Mouse (Mus musculus): ENCODE measurements around the gene B3galt4. TPM values are rescaled to one million over a fixed set of nuclear protein-coding genes. Genes with fewer than 3 reads are reported as not detected.
"Not testable (repeated sequence)": the region's sequence is repeated elsewhere in the genome, so short reads cannot be mapped to it uniquely, and the experiment has no call there.

The B3galt4 gene
- total RNA-seq (2014; rRNA removed) (11.5 and 11.7 TPM in 2 replicates), polyA plus RNA-seq (2015; fragmentation: Nextera tagmentation; extraction: Ambion mirVana) (8.3 and 9.8 TPM in 2 replicates)

DNA sequence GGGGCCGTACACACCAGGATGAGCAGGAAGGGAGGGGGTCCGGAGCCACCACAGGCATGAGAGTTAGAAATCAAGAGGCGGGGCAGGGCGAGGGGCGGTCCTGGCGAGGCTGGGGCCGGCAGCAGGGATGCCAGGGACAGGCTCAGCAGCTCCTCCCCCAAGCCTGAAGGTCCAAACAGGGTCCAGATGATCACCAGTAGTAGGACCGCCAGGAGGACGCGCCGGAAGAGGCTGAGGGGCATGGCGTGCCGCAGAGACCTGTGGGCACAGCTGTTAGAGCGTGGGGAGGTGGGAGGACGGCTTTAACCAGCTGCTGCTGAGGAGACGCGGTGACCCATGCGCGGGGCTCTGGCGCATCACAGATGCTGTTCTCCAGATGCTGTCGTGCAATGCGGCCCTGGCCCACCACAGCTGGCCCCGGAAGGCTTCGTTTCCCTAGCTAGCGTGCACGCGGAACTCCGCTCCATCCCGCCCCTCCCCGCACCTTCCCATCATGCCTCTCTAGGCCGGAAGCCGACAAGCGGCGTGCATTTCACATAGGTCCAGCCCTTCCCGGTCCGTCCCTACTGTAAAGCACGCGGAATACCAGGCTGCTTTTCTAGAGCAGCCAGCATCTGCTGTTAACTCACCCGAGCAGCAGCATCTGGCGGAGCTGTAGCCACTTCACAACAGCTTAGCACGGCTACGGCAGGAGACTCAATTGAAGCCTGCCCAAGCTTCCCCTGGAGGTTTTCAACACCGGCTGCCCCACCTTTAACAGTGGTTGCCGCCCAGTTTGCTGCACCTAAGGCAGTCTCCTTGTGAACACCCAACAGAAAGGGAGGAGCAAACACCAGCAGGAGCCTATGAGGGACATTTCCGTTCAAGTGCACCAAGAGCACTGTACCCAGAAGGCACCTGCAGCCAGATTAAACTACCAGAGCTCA lies at the start of gene B3galt4:
Gene B3galt4 (minus strand): TSS at position 468 of the 926 bp plus-strand sequence.
- peak within 1 kb of the TSS; percentile 76 for H3K9ac ChIP-seq
- ATAC-seq: peak; percentile 84
- no peaks in the 10 kb centered on the region for H3K9me3 ChIP-seq (ENCODE audit: low read length)
- peak within 1 kb of the TSS; percentile 97 for H3K4me2 ChIP-seq (ENCODE audit: low read depth)
- 4% methylated on average over 45 of the region's 45 CpGs for WGBS
- DNase-seq: peak; percentile 89
- H3K36me3 ChIP-seq (ENCODE audit: insufficient read depth): peaks cover 38% of the 10 kb centered on the region
- peaks cover 17% of the 10 kb centered on the region for H3K4me1 ChIP-seq (ENCODE audit: insufficient read depth)
- H3K27me3 ChIP-seq (ENCODE audit: insufficient read depth, low read length): no peaks in the 10 kb centered on the region
- peak within 1 kb of the TSS; percentile 91 for H3K27ac ChIP-seq (ENCODE audit: low read depth, low read length)
- TF ChIP-seq CTCF (IDR thresholded peaks at IDR 0.05; ENCODE audit: low read depth): peak; percentile 37
- peak within 1 kb of the TSS; percentile 49 for H3K4me3 ChIP-seq (ENCODE audit: low read depth, low read length)

- not testable (repeated sequence) for H3K36me3 ChIP-seq (ENCODE audit: insufficient read depth); H3K27ac ChIP-seq (ENCODE audit: low read depth, low read length); H3K9ac ChIP-seq; H3K27me3 ChIP-seq (ENCODE audit: insufficient read depth, low read length); ATAC-seq; H3K9me3 ChIP-seq (ENCODE audit: low read length); DNase-seq; H3K4me2 ChIP-seq (ENCODE audit: low read depth); H3K4me3 ChIP-seq (ENCODE audit: low read depth, low read length); H3K4me1 ChIP-seq (ENCODE audit: insufficient read depth)
- WGBS: 68% methylated on average over 2 of the region's 2 CpGs
Measured at GRCm38 (mm10) chr17:34000796-34001195, 49.5 kb upstream of the B3galt4 start.

GRCm38 (mm10) chr17:34000150-34000537 lies 48.9 kb upstream of the B3galt4 start, which contains the start of gene H2-K1:
Gene H2-K1 (minus strand): TSS chr17:34000347.
- ATAC-seq (peak; percentile 83), DNase-seq (peak; percentile 44)
- no peak for TF ChIP-seq CTCF (IDR thresholded peaks at IDR 0.05; ENCODE audit: low read depth)
- H3K4me1 ChIP-seq (ENCODE audit: insufficient read depth): no peaks in the 10 kb centered on the region
- 2% methylated on average over 26 of the region's 30 CpGs for WGBS
- no peaks in the 10 kb centered on the region for H3K27me3 ChIP-seq (ENCODE audit: insufficient read depth, low read length)
- H3K36me3 ChIP-seq (ENCODE audit: insufficient read depth): no peaks in the 10 kb centered on the region
- no peaks in the 10 kb centered on the region for H3K9me3 ChIP-seq (ENCODE audit: low read length)
- H3K4me2 ChIP-seq (ENCODE audit: low read depth): peak within 1 kb of the TSS; percentile 90
- H3K27ac ChIP-seq (ENCODE audit: low read depth, low read length): no peak within 1 kb of the TSS
- H3K9ac ChIP-seq: peak within 1 kb of the TSS; percentile 42
- H3K4me3 ChIP-seq (ENCODE audit: low read depth, low read length): peak within 1 kb of the TSS; percentile 43

- no peaks in the 10 kb centered on the region for H3K9me3 ChIP-seq (ENCODE audit: low read length)
Measured at GRCm38 (mm10) chr17:33999341-34000149, 48.3 kb upstream of the B3galt4 start.

GRCm38 (mm10) chr17:33998697-33999096 lies 47.4 kb upstream of the B3galt4 start:
- H3K27me3 ChIP-seq (ENCODE audit: insufficient read depth, low read length); H3K4me1 ChIP-seq (ENCODE audit: insufficient read depth); DNase-seq; H3K4me3 ChIP-seq (ENCODE audit: low read depth, low read length); H3K9ac ChIP-seq; H3K36me3 ChIP-seq (ENCODE audit: insufficient read depth); H3K27ac ChIP-seq (ENCODE audit: low read depth, low read length); H3K4me2 ChIP-seq (ENCODE audit: low read depth); ATAC-seq; H3K9me3 ChIP-seq (ENCODE audit: low read length): not testable (repeated sequence)
- WGBS: 66% methylated on average over 5 of the region's 5 CpGs

More at GRCm38 (mm10) chr17:33999341-34000149, 48.3 kb upstream of the B3galt4 start:
- Histone ChIP-seq H3K9ac (peak overlapping the region; percentile 42), H3K36me3 (ENCODE audit: insufficient read depth) (no peaks in the 10 kb centered on the region), H3K4me2 (ENCODE audit: low read depth) (peak overlapping the region; percentile 90), H3K4me1 (ENCODE audit: insufficient read depth) (no peaks in the 10 kb centered on the region), H3K27ac (ENCODE audit: low read depth, low read length) (no peak overlapping the region), H3K4me3 (ENCODE audit: low read depth, low read length) (peak overlapping the region; percentile 43), H3K27me3 (ENCODE audit: insufficient read depth, low read length) (no peaks in the 10 kb centered on the region)
- DNase-seq (peak; percentile 20), ATAC-seq (peak; percentile 60)
- 2% methylated on average over 87 of the region's 87 CpGs for WGBS
- no peak for TF ChIP-seq CTCF (IDR thresholded peaks at IDR 0.05; ENCODE audit: low read depth)

GRCm38 (mm10) chr17:33997025-33997424 lies 45.7 kb upstream of the B3galt4 start:
- H3K4me2 ChIP-seq (ENCODE audit: low read depth); DNase-seq; H3K27me3 ChIP-seq (ENCODE audit: insufficient read depth, low read length); H3K27ac ChIP-seq (ENCODE audit: low read depth, low read length); H3K4me1 ChIP-seq (ENCODE audit: insufficient read depth); H3K4me3 ChIP-seq (ENCODE audit: low read depth, low read length); H3K9me3 ChIP-seq (ENCODE audit: low read length); H3K9ac ChIP-seq; H3K36me3 ChIP-seq (ENCODE audit: insufficient read depth); ATAC-seq: not testable (repeated sequence)
- 89% methylated on average over 2 of the region's 2 CpGs for whole genome bisulfite sequencing

Data from forebrain, postnatal 0 days (tissue).